Mouse (Mus musculus) stomach, embryonic 14.5 days (tissue): ENCODE data around the gene Ppp1r12b. TPM values are rescaled to one million over a fixed set of nuclear protein-coding genes. Genes with fewer than 3 reads are reported as not detected.

ENCODE experiments used
- ATAC-seq: fragments of 200-750 bp; cut with Nextera tagmentation; 2 replicates; pipeline ENCODE4 v1.8.0; 2017; ENCODE audit warnings: low read depth, moderate TSS enrichment; ENCODE audit not compliant: insufficient number of reproducible peaks, insufficient read depth, low FRiP score
- H3K27ac ChIP-seq: fragments of 300-500 bp; sonication (generic); 2 replicates; pipeline ENCODE4 v1.5.1; 2014; ENCODE audit warnings: mild to moderate bottlenecking, low read length, moderate library complexity, mixed read lengths
- H3K27me3 ChIP-seq: fragments of 300-500 bp; sonication (generic); 2 replicates; pipeline ENCODE4 v1.6.1; 2014; ENCODE audit warnings: low read length, control low read depth, mixed read lengths; ENCODE audit not compliant: control insufficient read depth, insufficient read depth
- H3K36me3 ChIP-seq: fragments of 300-500 bp; sonication (generic); 2 replicates; pipeline ENCODE4 v1.6.1; 2014; ENCODE audit warnings: mild to moderate bottlenecking, control low read depth, low read length, moderate library complexity, mixed read lengths; ENCODE audit not compliant: control insufficient read depth, insufficient read depth
- H3K4me1 ChIP-seq: fragments of 300-500 bp; sonication (generic); 2 replicates; pipeline ENCODE4 v1.6.1; 2014; ENCODE audit warnings: low read length, control low read depth, mixed read lengths; ENCODE audit not compliant: control insufficient read depth, insufficient read depth
- H3K4me2 ChIP-seq: fragments of 300-500 bp; sonication (generic); replicated peaks from 2 replicates; pipeline ENCODE4 v1.6.1; 2014; ENCODE audit warnings: low read depth, low read length, control low read depth
- H3K4me3 ChIP-seq: fragments of 300-500 bp; sonication (generic); 2 replicates; pipeline ENCODE4 v1.5.1; 2014; ENCODE audit warnings: low read depth, low read length, control low read depth
- H3K9ac ChIP-seq: fragments of 300-500 bp; sonication (generic); replicated peaks from 2 replicates; pipeline ENCODE4 v1.6.1; 2014; ENCODE audit warnings: low read depth, mild to moderate bottlenecking, control low read depth, low read length, moderate library complexity, mixed read lengths
- H3K9me3 ChIP-seq: fragments of 300-500 bp; sonication (generic); 2 replicates; pipeline ENCODE4 v1.6.1; 2016; ENCODE audit warnings: low read depth, low read length, control low read depth; ENCODE audit not compliant: control insufficient read depth
- WGBS: fragments of 180-500 bp; shearing (Covaris S2); extraction: QIAGEN DNeasy Blood & Tissue Kit; methylation state at CpG from one replicate; pipeline ENCODE4 v1.1.7; 2014; 5-methylcytosine and 5-hydroxymethylcytosine counted together
- polyA plus RNA-seq: library from polyadenylated mRNA; unstranded; fragments of >200 nt; fragmentation: Nextera tagmentation; extraction: Ambion mirVana; gene quantifications from 2 replicates; pipeline ENCODE4 v1.2.1, GENCODE M21; 2014

Gene Ppp1r12b
- polyA plus RNA-seq, 1 experiment from 2014 or later: 28.9 TPM

DNA sequence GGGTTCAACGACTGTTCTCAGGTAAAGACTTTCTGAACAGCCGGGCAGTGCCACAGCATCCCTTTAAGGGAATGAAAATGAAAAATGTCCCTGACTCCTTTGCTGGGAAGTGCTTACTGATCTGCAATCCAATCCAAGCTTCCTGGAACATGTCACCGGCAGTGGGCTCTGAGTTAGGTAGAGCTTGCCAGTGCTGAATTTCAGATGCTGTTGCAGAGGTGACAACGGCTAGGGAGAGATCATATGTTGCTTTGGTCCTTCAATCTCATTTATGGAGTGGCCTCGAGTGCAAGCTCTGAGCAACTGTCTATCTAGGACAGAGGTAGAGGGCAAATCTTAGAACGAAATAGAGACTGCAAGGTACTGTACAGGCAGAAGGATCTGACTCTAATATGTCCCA is 36.7 kb downstream of the Ppp1r12b start:
- Histone ChIP-seq H3K36me3 (no peaks in the 10 kb centered on the region), H3K4me1 (no peaks in the 10 kb centered on the region), H3K27ac (no peak overlapping the region), H3K9me3 (no peaks in the 10 kb centered on the region), H3K4me3 (no peak overlapping the region), H3K9ac (no peak overlapping the region), H3K27me3 (no peaks in the 10 kb centered on the region), H3K4me2 (no peak overlapping the region)
- no peak for ATAC-seq
- WGBS: 84% methylated on average over 6 of the region's 6 CpGs

DNA sequence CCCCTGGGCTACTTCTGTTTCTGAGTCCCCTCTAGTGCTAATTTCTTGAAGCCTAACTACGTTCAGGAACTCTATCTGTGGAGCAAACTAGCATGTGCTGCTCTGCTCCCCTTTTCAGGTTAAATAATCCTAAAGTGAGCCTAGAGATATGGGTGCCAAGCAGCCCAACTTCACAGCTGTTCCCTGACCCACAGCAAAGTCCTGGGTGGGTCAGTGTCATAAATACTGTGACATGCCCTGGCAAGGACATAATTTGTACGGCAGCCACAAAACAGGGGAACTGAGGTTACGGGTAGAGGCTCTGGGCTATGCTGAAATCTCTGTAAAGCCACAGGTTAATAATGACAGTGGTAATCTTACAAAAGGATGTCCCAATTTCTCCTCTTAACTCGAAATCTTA is 40.3 kb downstream of the Ppp1r12b start:
- Histone ChIP-seq H3K4me2 (no peak overlapping the region), H3K9ac (no peak overlapping the region), H3K9me3 (no peaks in the 10 kb centered on the region), H3K4me3 (no peak overlapping the region), H3K36me3 (no peaks in the 10 kb centered on the region), H3K27me3 (no peaks in the 10 kb centered on the region), H3K4me1 (no peaks in the 10 kb centered on the region), H3K27ac (no peak overlapping the region)
- WGBS: 82% methylated on average over 4 of the region's 4 CpGs
- no peak for ATAC-seq

DNA sequence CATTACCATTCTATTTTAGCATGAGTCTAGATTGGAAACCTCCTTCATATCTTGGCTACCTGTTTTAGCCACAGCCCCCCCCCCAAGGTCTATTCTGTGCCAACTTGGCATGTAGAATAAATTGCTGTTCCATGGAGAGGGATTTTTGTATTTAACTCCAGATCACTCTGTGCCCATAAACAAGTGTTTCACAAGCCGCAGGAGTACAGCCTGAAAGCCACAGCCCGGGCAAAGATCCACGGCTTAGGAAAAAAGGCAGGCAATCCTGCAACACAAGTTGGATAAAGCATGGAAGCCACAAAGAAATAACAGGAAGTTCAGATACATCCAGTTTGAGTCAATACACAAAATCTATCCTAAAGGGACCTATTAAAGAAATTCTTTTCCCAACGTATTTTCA is 42.2 kb downstream of the Ppp1r12b start:
- 90% methylated on average over 4 of the region's 4 CpGs for WGBS
- ATAC-seq: no peak
- H3K27ac ChIP-seq: no peak overlapping the region
- no peak overlapping the region for H3K9ac ChIP-seq
- H3K36me3 ChIP-seq: no peaks in the 10 kb centered on the region
- H3K4me3 ChIP-seq: no peak overlapping the region
- H3K27me3 ChIP-seq: no peaks in the 10 kb centered on the region
- no peaks in the 10 kb centered on the region for H3K4me1 ChIP-seq
- H3K9me3 ChIP-seq: no peaks in the 10 kb centered on the region
- no peak overlapping the region for H3K4me2 ChIP-seq

GRCm38 (mm10) chr1:134911892-134912291 is 43.9 kb downstream of the Ppp1r12b start:
- no peak overlapping the region for H3K27ac ChIP-seq
- H3K36me3 ChIP-seq: no peaks in the 10 kb centered on the region
- no peak overlapping the region for H3K9ac ChIP-seq
- 78% methylated on average over 4 of the region's 4 CpGs for WGBS
- ATAC-seq: no peak
- no peak overlapping the region for H3K4me2 ChIP-seq
- H3K9me3 ChIP-seq: no peaks in the 10 kb centered on the region
- H3K27me3 ChIP-seq: no peaks in the 10 kb centered on the region
- H3K4me1 ChIP-seq: no peaks in the 10 kb centered on the region
- no peak overlapping the region for H3K4me3 ChIP-seq

DNA sequence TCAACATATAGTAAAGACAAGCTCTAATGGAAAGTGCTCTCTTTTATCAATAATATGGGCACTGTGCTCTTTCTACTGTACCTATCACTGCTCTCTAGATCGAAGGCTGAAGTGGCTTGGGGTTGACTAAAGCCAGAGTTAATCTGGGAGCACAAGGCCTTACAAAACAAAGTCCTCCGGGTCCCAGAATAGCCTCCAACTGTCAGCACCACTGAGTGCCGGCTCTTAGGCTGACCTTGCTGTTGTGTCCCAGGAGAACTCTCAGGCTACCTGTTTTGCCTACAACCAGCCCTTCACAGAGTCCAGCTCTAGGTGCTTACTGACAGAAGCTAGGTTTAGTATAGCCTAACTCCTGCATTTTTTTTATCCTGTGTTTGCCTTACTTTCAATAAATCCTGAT is 45.7 kb downstream of the Ppp1r12b start:
- WGBS: 53% methylated on average over 3 of the region's 3 CpGs
- no peaks in the 10 kb centered on the region for H3K36me3 ChIP-seq

GRCm38 (mm10) chr1:134909442-134909841 is 46.3 kb downstream of the Ppp1r12b start:
- Histone ChIP-seq H3K27me3 (no peaks in the 10 kb centered on the region), H3K9ac (no peak overlapping the region), H3K36me3 (no peaks in the 10 kb centered on the region), H3K9me3 (no peaks in the 10 kb centered on the region), H3K4me2 (no peak overlapping the region), H3K27ac (no peak overlapping the region), H3K4me3 (no peak overlapping the region), H3K4me1 (no peaks in the 10 kb centered on the region)
- 65% methylated on average over 9 of the region's 9 CpGs for WGBS
- no peak for ATAC-seq

More for the DNA sequence above, 45.7 kb downstream of the Ppp1r12b start:
- no peak for ATAC-seq
- Histone ChIP-seq H3K9ac (no peak overlapping the region), H3K4me3 (no peak overlapping the region), H3K9me3 (no peaks in the 10 kb centered on the region), H3K27me3 (no peaks in the 10 kb centered on the region), H3K27ac (no peak overlapping the region), H3K4me1 (no peaks in the 10 kb centered on the region), H3K4me2 (no peak overlapping the region)

GRCm38 (mm10) chr1:134902051-134902619 is 53.6 kb downstream of the Ppp1r12b start:
- Histone ChIP-seq H3K4me3 (no peak overlapping the region), H3K9me3 (no peaks in the 10 kb centered on the region), H3K27me3 (no peaks in the 10 kb centered on the region), H3K36me3 (no peaks in the 10 kb centered on the region), H3K27ac (no peak overlapping the region), H3K9ac (no peak overlapping the region), H3K4me1 (no peaks in the 10 kb centered on the region), H3K4me2 (no peak overlapping the region)
- 68% methylated on average over 3 of the region's 3 CpGs for WGBS
- no peak for ATAC-seq

DNA sequence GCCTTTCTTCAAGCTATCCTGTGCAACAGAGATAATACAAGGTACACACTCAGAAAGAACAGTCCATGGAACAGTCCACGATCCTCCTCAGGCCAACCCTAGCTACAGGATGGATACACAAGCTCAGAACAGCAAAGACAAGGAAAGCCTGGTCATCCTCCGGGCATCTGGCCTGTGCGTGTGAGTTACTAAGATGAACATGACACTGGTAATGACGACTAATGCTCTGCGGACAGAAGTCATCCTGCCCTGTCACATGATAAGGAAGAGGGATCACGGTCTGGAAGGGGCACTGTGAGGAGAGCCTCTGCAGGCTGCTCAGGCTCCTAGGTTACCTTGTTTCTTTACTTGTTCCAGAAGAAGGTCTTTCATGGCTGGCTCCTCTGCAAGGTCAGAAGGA is 59.7 kb downstream of the Ppp1r12b start:
- Histone ChIP-seq H3K36me3 (0 out of 2 replicates have a peak, but pooled peaks cover 2% of the 10 kb centered on the region), H3K9me3 (no peaks in the 10 kb centered on the region), H3K27ac (no peak overlapping the region), H3K4me2 (no peak overlapping the region), H3K9ac (no peak overlapping the region), H3K4me1 (no peaks in the 10 kb centered on the region), H3K4me3 (no peak overlapping the region), H3K27me3 (no peaks in the 10 kb centered on the region)
- WGBS: 91% methylated on average over 6 of the region's 6 CpGs
- no peak for ATAC-seq

- Histone ChIP-seq H3K9ac (no peak overlapping the region), H3K27me3 (no peaks in the 10 kb centered on the region), H3K27ac (no peak overlapping the region), H3K36me3 (0 out of 2 replicates have a peak, but pooled peaks cover 2% of the 10 kb centered on the region), H3K4me1 (no peaks in the 10 kb centered on the region), H3K9me3 (no peaks in the 10 kb centered on the region), H3K4me3 (no peak overlapping the region), H3K4me2 (no peak overlapping the region)
- ATAC-seq: no peak
- WGBS: 84% methylated on average over 3 of the region's 3 CpGs
Measured at GRCm38 (mm10) chr1:134894803-134895202, 60.9 kb downstream of the Ppp1r12b start.
